Mouse (Mus musculus) cerebellum, adult 2 months (tissue): ENCODE results near the gene Cdkl2. TPM values are rescaled to one million over a fixed set of nuclear protein-coding genes. Genes with fewer than 3 reads are reported as not detected.
A peak's percentile ranks its signal among the peaks of the same experiment; 100 is the strongest.

Experiments
- DNase-seq, 2 experiments: peaks; one replicate each; pipeline ENCODE4 v3.0.0; 2021
- H3K27ac ChIP-seq: fragments of 200-500 bp; 2 replicates; pipeline ENCODE4 v1.5.1; 2012; ENCODE audit warnings: low read length, control low read depth, inconsistent platforms; ENCODE audit not compliant: insufficient read depth
- H3K27me3 ChIP-seq: fragments of 200-500 bp; 2 replicates; pipeline ENCODE4 v1.6.1; 2012; ENCODE audit warnings: inconsistent platforms, mild to moderate bottlenecking, low read length, moderate library complexity; ENCODE audit not compliant: control insufficient read depth, insufficient read depth
- H3K4me1 ChIP-seq: fragments of 200-500 bp; 2 replicates; pipeline ENCODE4 v1.6.1; 2011; ENCODE audit warnings: low read length; ENCODE audit not compliant: control insufficient read depth, insufficient read depth
- H3K4me3 ChIP-seq: fragments of 200-500 bp; replicated peaks from 2 replicates; pipeline ENCODE3; 2011; ENCODE audit warnings: mild to moderate bottlenecking, low read depth, low read length, control low read depth; ENCODE audit not compliant: insufficient read depth
- CTCF ChIP-seq: fragments of 200-500 bp; IDR thresholded peaks from 2 replicates; pipeline ENCODE4 v1.5.1; 2011; ENCODE audit warnings: low read depth, mild to moderate bottlenecking, control low read depth, low read length, moderate library complexity, borderline replicate concordance; ENCODE audit not compliant: insufficient read depth
- POLR2A ChIP-seq: fragments of 200-500 bp; IDR thresholded peaks from 2 replicates; pipeline ENCODE4 v1.6.1; 2011; ENCODE audit warnings: low read length, control low read depth, borderline replicate concordance; ENCODE audit not compliant: insufficient read depth
- WGBS: fragments of 180-500 bp; shearing (Covaris S2); methylation state at CpG from one replicate; pipeline ENCODE4 v1.1.7; 2018; 5-methylcytosine and 5-hydroxymethylcytosine counted together
- polyA plus RNA-seq: library from polyadenylated mRNA; depleted of rRNA; stranded (reverse); fragments of >200 nt; gene quantifications from 2 replicates; pipeline ENCODE4 v1.2.3, GENCODE M21; 2012; rRNA removed

Gene Cdkl2
- 9.1 and 11.1 TPM in 2 replicates for polyA plus RNA-seq

DNA sequence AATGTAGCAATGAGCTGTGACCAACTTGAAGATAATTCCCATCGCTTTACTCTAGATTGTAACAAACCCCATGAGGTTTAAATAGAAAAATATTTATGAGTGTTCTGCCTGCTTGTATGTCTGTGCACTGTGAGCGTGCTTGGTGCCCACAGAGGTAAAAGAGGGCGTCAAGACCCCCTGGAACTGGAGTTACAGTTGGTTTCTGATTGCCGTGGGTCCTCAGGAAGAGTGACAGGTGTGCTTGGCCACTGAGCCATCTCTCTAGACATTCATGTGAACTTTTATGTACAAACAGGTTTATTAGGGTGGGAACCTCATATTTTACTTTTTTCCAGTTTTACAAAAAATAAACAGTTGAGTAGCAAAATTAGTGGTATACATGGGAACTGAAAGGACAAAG lies at the start of gene Cdkl2:
Cdkl2 (minus strand) TSS at position 101 of the 400 bp plus-strand sequence.
- Histone ChIP-seq H3K27me3 (no peaks in the 10 kb centered on the region), H3K4me1 (peaks cover 5% of the 10 kb centered on the region), H3K27ac (peak within 1 kb of the TSS; percentile 74), H3K4me3 (peak within 1 kb of the TSS; percentile 94)
- 64% methylated on average over 4 of the region's 4 CpGs for WGBS
- TF ChIP-seq CTCF: no peak
- TF ChIP-seq POLR2A: no peak
- no peak for DNase-seq

DNA sequence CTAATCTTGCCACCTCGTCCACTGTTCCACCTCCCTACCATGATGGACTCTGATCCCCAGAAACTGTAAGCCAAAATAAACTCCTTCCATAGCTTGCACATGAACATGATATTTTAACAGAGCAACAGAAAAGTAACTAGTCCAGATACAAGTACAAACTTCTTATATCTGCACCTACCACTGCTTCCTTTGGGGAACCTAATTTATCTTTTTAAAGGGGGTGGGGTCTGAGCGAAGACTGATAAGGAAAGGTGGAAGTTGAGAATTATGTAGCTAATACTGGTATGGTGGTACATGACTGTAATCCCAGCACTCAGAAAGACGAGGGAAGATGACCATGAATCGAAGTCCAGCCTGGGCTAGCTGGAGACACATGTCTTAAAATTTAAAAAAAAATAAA lies 43.8 kb upstream of the Cdkl2 start:
- Histone ChIP-seq H3K27ac (no peak overlapping the region), H3K4me3 (no peak overlapping the region), H3K27me3 (no peaks in the 10 kb centered on the region), H3K4me1 (peaks cover 2% of the 10 kb centered on the region; the same call in 1 of the 2 replicates)
- 95% methylated on average over 4 of the region's 4 CpGs for WGBS
- no peak for TF ChIP-seq POLR2A
- no peak for TF ChIP-seq CTCF
- no peak for DNase-seq

DNA sequence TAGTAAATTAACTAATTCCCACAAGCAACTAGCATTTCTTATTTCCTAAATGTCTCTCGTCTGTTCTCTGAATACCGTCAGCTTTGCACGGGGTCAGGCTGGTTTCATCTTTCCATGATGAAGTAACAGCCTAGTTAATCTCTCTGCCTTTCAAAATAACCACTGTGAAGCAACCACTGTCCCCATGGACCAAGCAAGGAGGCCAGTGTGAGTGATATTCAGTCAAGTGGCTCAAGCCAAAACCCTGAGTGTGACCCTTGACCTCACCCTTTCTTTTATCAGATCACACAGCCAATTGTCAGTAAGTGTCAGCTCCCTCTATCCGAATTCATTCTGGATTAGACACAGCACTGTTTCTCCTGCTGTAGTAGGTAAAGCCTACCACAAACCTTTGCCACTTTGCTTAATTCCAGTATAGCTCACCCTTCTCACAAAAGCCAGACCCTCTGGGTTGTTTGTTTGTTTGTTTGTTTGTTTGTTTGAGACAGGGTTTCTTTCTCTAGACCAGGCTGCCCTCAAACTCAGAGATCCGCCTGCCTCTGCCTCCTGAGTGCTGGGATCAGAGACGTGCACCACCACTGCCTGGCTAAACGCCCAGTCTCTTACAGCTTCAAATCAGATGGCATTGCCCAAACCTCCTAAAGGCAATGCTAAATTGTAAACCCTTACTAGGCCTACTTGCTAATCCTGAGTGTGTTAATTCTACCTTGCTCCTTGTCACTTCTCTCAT lies 42.3 kb upstream of the Cdkl2 start:
- 85% methylated on average over 7 of the region's 7 CpGs for WGBS
- no peak for TF ChIP-seq CTCF
- TF ChIP-seq POLR2A: no peak
- peaks cover 2% of the 10 kb centered on the region; the same call in 1 of the 2 replicates for H3K4me1 ChIP-seq
- DNase-seq: no peak
- no peak overlapping the region for H3K4me3 ChIP-seq
- no peaks in the 10 kb centered on the region for H3K27me3 ChIP-seq
- H3K27ac ChIP-seq: no peak overlapping the region

DNA sequence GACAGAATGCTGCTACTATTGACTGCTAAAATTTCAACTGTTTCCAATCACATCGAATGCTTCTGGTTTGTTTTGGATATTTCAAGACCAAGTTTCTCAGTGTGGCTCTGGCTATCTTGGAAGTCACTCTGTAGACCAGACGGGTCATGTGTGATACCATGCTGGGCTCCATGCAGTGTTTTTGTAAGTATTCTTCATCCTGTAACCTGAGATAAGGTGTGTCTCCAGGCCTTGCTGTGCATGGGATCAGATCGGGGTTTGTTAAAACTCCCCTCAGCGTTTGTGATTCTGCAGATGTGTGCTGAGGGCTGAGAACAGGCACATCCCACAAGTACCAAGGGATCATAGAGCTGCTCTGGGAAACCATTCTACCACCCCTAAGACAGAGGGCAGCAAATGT lies 41.6 kb upstream of the Cdkl2 start:
- DNase-seq: no peak
- H3K27ac ChIP-seq: no peak overlapping the region
- WGBS: 73% methylated on average over 4 of the region's 4 CpGs
- H3K27me3 ChIP-seq: no peaks in the 10 kb centered on the region
- no peak overlapping the region for H3K4me3 ChIP-seq
- TF ChIP-seq POLR2A (no peak), CTCF (no peak)
- peaks cover 2% of the 10 kb centered on the region; the same call in 1 of the 2 replicates for H3K4me1 ChIP-seq

DNA sequence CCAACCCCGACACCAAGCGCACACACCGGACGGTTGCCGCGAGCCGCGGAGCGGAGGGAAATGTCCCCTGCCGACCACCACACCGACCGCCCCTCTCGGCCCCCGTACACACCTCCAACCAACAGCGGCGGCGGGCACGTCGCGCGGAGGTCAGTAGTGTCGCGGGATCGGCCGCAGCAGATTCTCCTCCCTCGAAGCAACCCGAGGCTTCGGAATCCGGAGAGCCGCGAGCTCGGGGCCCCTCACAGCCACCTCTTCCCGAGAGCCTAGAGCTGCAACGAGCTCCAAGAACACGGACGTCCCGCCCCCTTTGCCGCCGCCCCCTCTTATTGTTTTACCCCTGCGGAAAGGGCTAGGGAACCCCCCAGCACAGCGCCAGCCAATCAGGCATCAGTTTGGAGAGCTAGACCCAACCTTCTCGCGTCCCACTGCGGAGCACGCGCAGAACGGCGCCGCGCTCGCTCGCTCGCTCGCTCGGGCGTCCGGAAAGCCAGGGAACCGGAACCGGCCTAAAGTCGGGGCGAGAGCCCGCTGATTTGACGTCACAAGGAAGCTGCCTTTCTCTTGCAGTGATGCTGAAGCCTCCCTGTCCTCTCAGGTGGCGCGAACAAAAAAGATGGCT lies 39.8 kb upstream of the Cdkl2 start, which contains the start of gene G3bp2:
G3bp2 (minus strand) TSS at position 303 of the 622 bp plus-strand sequence.
- Histone ChIP-seq H3K27ac (peak within 1 kb of the TSS; percentile 62), H3K4me3 (peak within 1 kb of the TSS; percentile 67), H3K4me1 (peaks cover 2% of the 10 kb centered on the region; the same call in 1 of the 2 replicates), H3K27me3 (no peaks in the 10 kb centered on the region)
- DNase-seq: peak; percentile 97 to 98
- under 1% methylated on average over 65 of the region's 65 CpGs for WGBS
- TF ChIP-seq POLR2A (peak; percentile 78), CTCF (no peak)

DNA sequence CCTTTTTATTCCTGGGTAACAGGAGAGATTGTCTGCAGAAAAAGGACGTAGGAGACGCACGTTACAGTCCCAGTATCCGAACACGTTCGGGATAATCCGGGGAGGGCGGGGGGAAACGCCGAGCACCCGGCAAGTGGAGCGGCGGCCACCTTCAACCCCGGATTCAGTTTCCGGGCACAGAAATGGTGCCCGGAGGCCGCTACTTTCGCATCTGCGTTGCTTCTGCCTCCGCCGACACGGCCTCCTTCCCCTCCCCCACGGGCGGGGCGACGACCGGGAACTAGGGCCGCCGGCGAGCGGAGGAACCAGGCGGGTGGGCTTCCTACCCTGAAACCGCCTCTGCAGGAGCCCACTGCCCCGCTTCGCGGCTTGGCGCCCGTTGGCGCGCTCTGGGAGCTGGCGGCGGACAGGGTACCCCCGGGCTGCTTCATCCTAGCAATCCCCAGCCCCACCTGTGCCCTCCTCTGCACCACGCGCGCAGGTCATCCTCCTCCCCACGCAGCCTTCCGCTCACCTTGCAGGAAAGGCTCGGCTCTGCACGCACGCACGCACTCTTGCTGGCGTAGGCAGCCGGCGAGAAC lies 39.2 kb upstream of the Cdkl2 start:
- TF ChIP-seq CTCF: no peak
- peak; percentile 25; the same call in 1 of the 2 replicates for TF ChIP-seq POLR2A
- H3K4me1 ChIP-seq: peaks cover 2% of the 10 kb centered on the region; the same call in 1 of the 2 replicates
- whole genome bisulfite sequencing: 1% methylated on average over 55 of the region's 55 CpGs
- H3K27me3 ChIP-seq: no peaks in the 10 kb centered on the region
- peak in 1 of 2 experiments; percentile 72 for DNase-seq
- peak overlapping the region; percentile 62 for H3K27ac ChIP-seq
- peak overlapping the region; percentile 67 for H3K4me3 ChIP-seq

DNA sequence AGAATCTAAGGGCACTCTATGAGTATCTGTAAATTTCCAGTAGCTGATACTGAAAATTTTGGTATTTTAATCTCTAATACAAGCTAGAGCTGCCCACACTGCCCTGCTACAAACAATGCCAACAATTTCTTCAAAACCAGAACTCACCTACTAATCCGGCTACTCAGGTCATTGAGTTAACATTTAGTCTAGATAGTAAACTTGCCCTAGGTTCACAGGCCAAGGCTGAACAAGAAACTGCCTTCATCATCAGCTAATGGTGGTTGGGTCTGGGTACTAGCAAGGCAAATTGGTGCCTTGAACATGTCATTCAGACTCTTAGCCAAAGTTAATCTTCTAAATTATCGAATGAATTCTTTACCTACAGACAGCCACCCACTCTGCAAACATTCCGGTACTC lies 37.6 kb upstream of the Cdkl2 start:
- no peak for DNase-seq
- Histone ChIP-seq H3K4me3 (no peak overlapping the region), H3K4me1 (peaks cover 2% of the 10 kb centered on the region; the same call in 1 of the 2 replicates), H3K27ac (no peak overlapping the region), H3K27me3 (no peaks in the 10 kb centered on the region)
- TF ChIP-seq CTCF (no peak), POLR2A (no peak)
- WGBS: 67% methylated on average over 3 of the region's 3 CpGs

DNA sequence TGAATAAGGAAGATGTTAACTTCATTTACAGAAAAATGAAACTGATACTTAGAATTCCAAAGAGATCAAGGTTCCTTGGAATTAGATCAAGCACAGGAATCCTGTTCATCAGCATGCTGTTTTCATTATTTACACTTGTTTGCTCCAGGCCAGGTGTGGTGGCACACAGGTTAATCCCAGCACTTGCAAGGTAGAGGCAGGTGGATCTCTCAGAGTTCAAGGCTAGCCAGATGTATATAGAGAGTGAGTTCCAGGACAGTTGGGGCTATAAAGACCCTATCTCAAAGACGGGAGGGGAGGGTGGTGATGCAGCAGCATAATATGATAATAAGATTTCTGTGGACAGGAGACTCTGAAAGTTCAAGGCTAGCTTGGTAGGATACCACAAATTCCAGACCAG lies 36.7 kb upstream of the Cdkl2 start:
- TF ChIP-seq POLR2A (no peak), CTCF (no peak)
- DNase-seq: no peak

More for the DNA sequence above, 36.7 kb upstream of the Cdkl2 start:
- Histone ChIP-seq H3K27me3 (no peaks in the 10 kb centered on the region), H3K4me1 (peaks cover 2% of the 10 kb centered on the region; the same call in 1 of the 2 replicates), H3K4me3 (no peak overlapping the region), H3K27ac (no peak overlapping the region)
- 48% methylated on average over 1 of the region's 1 CpGs for WGBS
